In genomic region chr10:62810010-62810409, GRCm38 (mm10) we compare ENCODE assay signal across 15 mouse cellular contexts. TPM values are rescaled to one million over a fixed set of nuclear protein-coding genes. Genes with fewer than 3 reads are reported as not detected.
DNase-seq lines count a peak whose midpoint lies in the region; ATAC-seq and TF ChIP-seq lines count a peak whose summit lies in the region.
"Had no signal": no experiment of that assay in that cellular context is flagged by ENCODE, and none has a peak within 500 bp of the region (broad histone marks: within the 10 kb centered on the region; RNA-seq: fewer than 3 reads in every experiment).

No protein-coding gene starts in this region.

- TF ChIP-seq CTCF in forebrain, postnatal 0 days (IDR thresholded peaks at IDR 0.05; ENCODE audit: low read depth), result peak; percentile 29; the same call in 1 of the 2 replicates

- no peak overlapping the region for H3K4me2 ChIP-seq in forebrain, postnatal 0 days (ENCODE audit: low read depth)
- H3K4me2 ChIP-seq in kidney, embryonic 14.5 days (replicated peaks; ENCODE audit: low read depth, low read length), result no peak overlapping the region
- H3K4me2 ChIP-seq: hindbrain, embryonic 14.5 days; limb, embryonic 13.5 days had no signal

- H3K4me1 ChIP-seq in forebrain, postnatal 0 days (ENCODE audit: insufficient read depth), result no peaks in the 10 kb centered on the region
- no peaks in the 10 kb centered on the region for H3K4me1 ChIP-seq in forebrain, embryonic 10.5 days
- no peaks in the 10 kb centered on the region for H3K4me1 ChIP-seq in kidney, embryonic 14.5 days (ENCODE audit: control insufficient read depth, insufficient read depth, low read length)
- H3K4me1 ChIP-seq: limb, embryonic 13.5 days; midbrain, embryonic 10.5 days had no signal

- peaks cover 40% of the 10 kb centered on the region for H3K36me3 ChIP-seq in forebrain, postnatal 0 days (ENCODE audit: insufficient read depth)
- peaks cover 46% of the 10 kb centered on the region for H3K36me3 ChIP-seq in forebrain, embryonic 10.5 days (replicated peaks)
- H3K36me3 ChIP-seq in kidney, embryonic 14.5 days (ENCODE audit: control insufficient read depth, insufficient read depth, low read length), result peaks cover 34% of the 10 kb centered on the region

- ATAC-seq in forebrain, postnatal 0 days, result no peak
- no peak for ATAC-seq in kidney, embryonic 14.5 days (ENCODE audit: low FRiP score, low TSS enrichment)
- ATAC-seq: forebrain, embryonic 16.5 days had no signal

- DNase-seq in forebrain, postnatal 0 days, result peak; percentile 4
- DNase-seq in forebrain, embryonic 10.5 days (ENCODE audit: extremely low spot score, low spot score), result no peak
- DNase-seq in kidney, postnatal 10 days, result peak; percentile 17
- peak; percentile 55 for DNase-seq in 416B (ENCODE audit: low read depth)
- peak; percentile 19 for DNase-seq in induced T-regulatory cell, adult 2 months (ENCODE audit: low read depth)
- DNase-seq in cerebellum, adult 18-20 months, result no peak
- no peak for DNase-seq in urinary bladder, postnatal 36 days (ENCODE audit: low spot score in 2 of 2)
- DNase-seq: cerebellum, adult 9-10 months; lung, adult 18-20 months; thymus, postnatal 4 days had no signal

- H3K27me3 ChIP-seq in forebrain, postnatal 0 days (ENCODE audit: insufficient read depth, low read length), result no peaks in the 10 kb centered on the region
- no peaks in the 10 kb centered on the region for H3K27me3 ChIP-seq in forebrain, embryonic 10.5 days (ENCODE audit: poor library complexity, severe bottlenecking)
- H3K27me3 ChIP-seq in kidney, embryonic 14.5 days (ENCODE audit: control insufficient read depth, insufficient read depth, low read length), result no peaks in the 10 kb centered on the region
- H3K27me3 ChIP-seq: limb, embryonic 13.5 days had no signal

- H3K9me3 ChIP-seq in forebrain, postnatal 0 days (ENCODE audit: low read length), result no peaks in the 10 kb centered on the region
- H3K9me3 ChIP-seq in forebrain, embryonic 10.5 days, result no peaks in the 10 kb centered on the region
- H3K9me3 ChIP-seq in kidney, embryonic 14.5 days (ENCODE audit: control insufficient read depth, low read length), result no peaks in the 10 kb centered on the region
- H3K9me3 ChIP-seq: limb, embryonic 13.5 days; midbrain, embryonic 10.5 days had no signal

- H3K4me3 ChIP-seq in forebrain, postnatal 0 days (ENCODE audit: low read depth, low read length), result no peak overlapping the region
- no peak overlapping the region for H3K4me3 ChIP-seq in forebrain, embryonic 10.5 days
- H3K4me3 ChIP-seq in kidney, embryonic 14.5 days (ENCODE audit: low read length), result no peak overlapping the region
- H3K4me3 ChIP-seq: limb, embryonic 13.5 days; midbrain, embryonic 10.5 days had no signal

- no peak overlapping the region for H3K27ac ChIP-seq in forebrain, postnatal 0 days (ENCODE audit: low read depth, low read length)
- H3K27ac ChIP-seq in forebrain, embryonic 10.5 days, result no peak overlapping the region
- H3K27ac ChIP-seq in kidney, embryonic 14.5 days (ENCODE audit: low read depth, low read length), result no peak overlapping the region
- H3K27ac ChIP-seq: hindbrain, embryonic 14.5 days; limb, embryonic 13.5 days; midbrain, embryonic 10.5 days had no signal

- no peak overlapping the region for H3K9ac ChIP-seq in forebrain, postnatal 0 days
- H3K9ac ChIP-seq in kidney, embryonic 14.5 days (ENCODE audit: low read depth, low read length), result no peak overlapping the region
- H3K9ac ChIP-seq: hindbrain, embryonic 14.5 days; limb, embryonic 13.5 days had no signal

- WGBS in forebrain, postnatal 0 days, result 81% methylated on average over 4 of the region's 4 CpGs
- 85% methylated on average over 4 of the region's 4 CpGs for WGBS in forebrain, embryonic 10.5 days
- 83% methylated on average over 4 of the region's 4 CpGs for WGBS in kidney, embryonic 14.5 days

RNA-seq across cellular contexts. Expression of gene Ccar1, which starts 17.9 kb away (rescaled TPM):
- total RNA-seq in forebrain, postnatal 0 days (2014; rRNA removed), result 64.0 and 94.1 TPM in 2 replicates
- 62.2 and 74.7 TPM in 2 replicates for polyA plus RNA-seq in forebrain, postnatal 0 days (2015; fragmentation: Nextera tagmentation; extraction: Ambion mirVana)
- polyA plus RNA-seq in forebrain, embryonic 10.5 days (2016; fragmentation: Nextera tagmentation; extraction: Ambion mirVana), result 165 and 178 TPM in 2 replicates
- 121 and 178 TPM in 2 replicates for polyA plus RNA-seq in kidney, embryonic 14.5 days (2014; fragmentation: Nextera tagmentation; extraction: Ambion mirVana)

Comparison
In these comparisons a context has a peak if more than half of its experiments do, and no peak if none do; other contexts are left out.
1. DNase-seq: peak in forebrain, postnatal 0 days (single experiment), kidney, postnatal 10 days (single experiment), 416B (single experiment) and induced T-regulatory cell, adult 2 months (single experiment); none in forebrain, embryonic 10.5 days (single experiment), cerebellum, adult 18-20 months (0 of 2) and urinary bladder, postnatal 36 days (0 of 2).